Mouse (Mus musculus) liver, postnatal 0 days (tissue): ENCODE data around the gene Trpm3.

ENCODE experiments used
- CTCF ChIP-seq: sonication (generic); IDR thresholded peaks from 2 replicates; pipeline ENCODE4 v1.5.1; 2016; ENCODE audit warnings: antibody characterized with exemption, low read depth
- EP300 ChIP-seq: IDR thresholded peaks from 2 replicates; pipeline ENCODE4 v1.6.1; 2016; ENCODE audit warnings: antibody characterized with exemption, low read depth, mild to moderate bottlenecking

DNA sequence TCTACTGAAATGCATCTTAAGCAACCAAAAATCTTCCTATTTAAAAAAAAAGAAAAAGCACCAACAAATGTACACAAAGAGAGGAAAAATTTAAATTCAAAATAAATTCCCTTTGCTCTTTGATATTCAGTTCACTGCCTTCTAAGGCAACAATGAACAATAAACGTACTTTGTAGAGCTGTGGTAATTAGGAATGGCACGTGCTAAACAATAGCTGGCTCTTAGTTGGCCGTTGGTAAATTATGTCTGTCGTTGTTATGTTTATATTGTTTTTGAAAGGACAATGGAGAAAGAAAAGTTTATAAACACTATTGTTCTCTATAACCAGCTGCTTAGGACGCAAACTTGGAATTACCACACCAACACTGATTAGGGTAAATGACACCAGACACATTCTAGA, 782.1 kb downstream of the Trpm3 start:
- no peak for TF ChIP-seq CTCF
- no peak for TF ChIP-seq EP300
